Mouse (Mus musculus) ES-Bruce4 (cell line): ENCODE data around the gene Spata1. TPM values are rescaled to one million over a fixed set of nuclear protein-coding genes. Genes with fewer than 3 reads are reported as not detected.

Source experiments
- H3K27ac ChIP-seq: 2 replicates; pipeline ENCODE4 v1.5.1; 2012; ENCODE audit warnings: low read length, inconsistent platforms; ENCODE audit not compliant: insufficient read depth
- H3K27me3 ChIP-seq: 2 replicates; pipeline ENCODE4 v1.6.1; 2012; ENCODE audit warnings: mild to moderate bottlenecking, low read length, inconsistent platforms; ENCODE audit not compliant: control insufficient read depth, poor library complexity, insufficient read depth, severe bottlenecking
- H3K36me3 ChIP-seq: 2 replicates; pipeline ENCODE4 v1.6.1; 2012; ENCODE audit warnings: inconsistent platforms, mild to moderate bottlenecking, low read length, moderate library complexity; ENCODE audit not compliant: control insufficient read depth, poor library complexity, insufficient read depth, severe bottlenecking
- H3K4me1 ChIP-seq: one replicate; pipeline ENCODE4 v1.8.1; 2011; ENCODE audit warnings: low read length; ENCODE audit not compliant: control insufficient read depth, insufficient read depth
- H3K4me3 ChIP-seq: 2 replicates; pipeline ENCODE4 v1.5.1; 2011; ENCODE audit warnings: low read depth, mild to moderate bottlenecking, low read length
- H3K9ac ChIP-seq: 2 replicates; pipeline ENCODE4 v1.6.1; 2012; ENCODE audit warnings: low read depth, mild to moderate bottlenecking, inconsistent platforms; ENCODE audit not compliant: poor library complexity, severe bottlenecking
- H3K9me3 ChIP-seq: replicated peaks from 2 replicates; pipeline ENCODE4 v1.6.1; 2012; ENCODE audit warnings: mild to moderate bottlenecking, low read length, inconsistent platforms; ENCODE audit not compliant: control insufficient read depth, poor library complexity, insufficient read depth, severe bottlenecking
- CTCF ChIP-seq: IDR thresholded peaks from one replicate; pipeline ENCODE4 v1.8.1; 2011; ENCODE audit warnings: low read depth, low read length
- EP300 ChIP-seq: IDR thresholded peaks from 2 replicates; pipeline ENCODE4 v1.6.1; 2011; ENCODE audit warnings: low read depth, low read length; ENCODE audit not compliant: insufficient read depth
- POLR2A ChIP-seq: IDR thresholded peaks from one replicate; pipeline ENCODE4 v1.8.1; 2011; ENCODE audit warnings: low read length; ENCODE audit not compliant: insufficient read depth
- polyA plus RNA-seq: library from polyadenylated mRNA; stranded (reverse); fragments of >200 nt; gene quantifications from 2 replicates; pipeline ENCODE4 v1.2.4, GENCODE M21; 2011; ENCODE audit warnings: low read depth; ENCODE audit not compliant: missing spikeins, insufficient read depth, insufficient read length

The Spata1 gene
- polyA plus RNA-seq, 1 experiment = 7.5 TPM

- Histone ChIP-seq H3K36me3 (peaks cover 5% of the 10 kb centered on the region; the same call in 1 of the 2 replicates), H3K27me3 (no peaks in the 10 kb centered on the region), H3K27ac (no peak overlapping the region), H3K9me3 (no peaks in the 10 kb centered on the region), H3K9ac (no peak overlapping the region), H3K4me3 (no peak overlapping the region), H3K4me1 (no peaks in the 10 kb centered on the region)
- TF ChIP-seq CTCF (no peak), POLR2A (no peak), EP300 (no peak)
Observed at GRCm38 (mm10) chr3:146417873-146418272, 81.7 kb downstream of the Spata1 start.

- no peaks in the 10 kb centered on the region for H3K27me3 ChIP-seq
- no peaks in the 10 kb centered on the region for H3K4me1 ChIP-seq
- no peak overlapping the region for H3K27ac ChIP-seq
- H3K9ac ChIP-seq = no peak overlapping the region
- TF ChIP-seq EP300 (no peak), POLR2A (no peak), CTCF (no peak)
- no peaks in the 10 kb centered on the region for H3K9me3 ChIP-seq
- no peak overlapping the region for H3K4me3 ChIP-seq
- H3K36me3 ChIP-seq = peaks cover 4% of the 10 kb centered on the region; the same call in 1 of the 2 replicates
Observed at GRCm38 (mm10) chr3:146414555-146414954, 85.0 kb downstream of the Spata1 start.

- Histone ChIP-seq H3K4me1 (no peaks in the 10 kb centered on the region), H3K4me3 (no peak overlapping the region), H3K9me3 (no peaks in the 10 kb centered on the region), H3K9ac (no peak overlapping the region), H3K36me3 (peaks cover 4% of the 10 kb centered on the region; the same call in 1 of the 2 replicates), H3K27ac (no peak overlapping the region), H3K27me3 (no peaks in the 10 kb centered on the region)
- no peak for TF ChIP-seq POLR2A
- no peak for TF ChIP-seq CTCF
- TF ChIP-seq EP300 = no peak
Observed at GRCm38 (mm10) chr3:146413992-146414391, 85.6 kb downstream of the Spata1 start.

GRCm38 (mm10) chr3:146413016-146413415 is 86.5 kb downstream of the Spata1 start:
- Histone ChIP-seq H3K4me1 (no peaks in the 10 kb centered on the region), H3K36me3 (no peaks in the 10 kb centered on the region), H3K9ac (no peak overlapping the region), H3K27me3 (no peaks in the 10 kb centered on the region), H3K4me3 (no peak overlapping the region), H3K9me3 (no peaks in the 10 kb centered on the region), H3K27ac (no peak overlapping the region)
- TF ChIP-seq POLR2A (no peak), CTCF (no peak), EP300 (no peak)

- no peak for TF ChIP-seq CTCF
- no peak for TF ChIP-seq EP300
- no peak for TF ChIP-seq POLR2A
- H3K27ac ChIP-seq = no peak overlapping the region
- H3K9me3 ChIP-seq = no peaks in the 10 kb centered on the region
- H3K4me3 ChIP-seq = no peak overlapping the region
- no peaks in the 10 kb centered on the region for H3K4me1 ChIP-seq
- no peaks in the 10 kb centered on the region for H3K36me3 ChIP-seq
- H3K9ac ChIP-seq = no peak overlapping the region
- no peaks in the 10 kb centered on the region for H3K27me3 ChIP-seq
Observed at GRCm38 (mm10) chr3:146412480-146412879, 87.1 kb downstream of the Spata1 start.

- Histone ChIP-seq H3K36me3 (no peaks in the 10 kb centered on the region), H3K27ac (no peak overlapping the region), H3K4me1 (peaks cover 1% of the 10 kb centered on the region), H3K9me3 (no peaks in the 10 kb centered on the region), H3K9ac (no peak overlapping the region), H3K4me3 (no peak overlapping the region), H3K27me3 (no peaks in the 10 kb centered on the region)
- no peak for TF ChIP-seq POLR2A
- TF ChIP-seq CTCF = no peak
- TF ChIP-seq EP300 = no peak
Observed at GRCm38 (mm10) chr3:146412008-146412407, 87.5 kb downstream of the Spata1 start.
